Mouse (Mus musculus) megakaryocyte, embryonic 14.5 days (primary cell): ENCODE measurements around the gene Slc23a2.

Source experiments
- FLI1 ChIP-seq: IDR thresholded peaks from 2 replicates; pipeline ENCODE4 v1.6.1; 2012; ENCODE audit warnings: low read length, inconsistent platforms, mixed read lengths
- GATA1 ChIP-seq: IDR thresholded peaks from 3 replicates; pipeline ENCODE4 v1.6.1; 2012; ENCODE audit warnings: mixed read lengths, low read length, inconsistent platforms, borderline replicate concordance

GRCm38 (mm10) chr2:132093739-132094138 lies 51.2 kb downstream of the Slc23a2 start:
- no peak for TF ChIP-seq GATA1
- TF ChIP-seq FLI1, result no peak
